Mouse (Mus musculus) B cell, adult (primary cell): ENCODE data around the gene Ifit1. TPM values are rescaled to one million over a fixed set of nuclear protein-coding genes. Genes with fewer than 3 reads are reported as not detected.

Experiments used
- total RNA-seq: library from RNA; stranded (reverse); gene quantifications from 4 replicates; pipeline ENCODE4 v1.2.4, GENCODE M21; 2023; ENCODE audit not compliant: inconsistent age

Gene Ifit1
- 1.9 to 7.6 TPM (median 3.3 TPM) in 4 replicates for total RNA-seq

DNA sequence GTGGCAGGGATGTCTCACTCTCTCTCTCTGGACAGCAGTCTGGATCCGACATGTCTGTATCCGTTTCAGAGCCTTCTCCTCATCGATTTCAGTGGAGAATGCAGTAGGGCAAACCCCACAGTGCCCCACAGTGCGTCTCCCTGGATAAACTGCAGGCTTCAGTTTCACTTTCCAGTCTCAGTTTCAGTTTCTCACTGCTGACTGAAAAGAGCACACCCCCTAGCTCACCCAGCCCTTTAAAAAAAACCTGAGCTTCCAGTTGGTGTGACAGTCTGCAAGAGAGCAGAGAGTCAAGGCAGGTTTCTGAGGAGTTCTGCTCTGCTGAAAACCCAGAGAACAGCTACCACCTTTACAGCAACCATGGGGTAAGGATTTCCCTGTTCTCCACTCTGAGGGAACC is at the start of gene Ifit1, which contains the start of gene Ifit1bl2:
Gene Ifit1, plus strand, starts transcription at position 249 of the 400 bp plus-strand sequence.
Gene Ifit1bl2, minus strand, starts transcription at position 121 of the 400 bp plus-strand sequence.

DNA sequence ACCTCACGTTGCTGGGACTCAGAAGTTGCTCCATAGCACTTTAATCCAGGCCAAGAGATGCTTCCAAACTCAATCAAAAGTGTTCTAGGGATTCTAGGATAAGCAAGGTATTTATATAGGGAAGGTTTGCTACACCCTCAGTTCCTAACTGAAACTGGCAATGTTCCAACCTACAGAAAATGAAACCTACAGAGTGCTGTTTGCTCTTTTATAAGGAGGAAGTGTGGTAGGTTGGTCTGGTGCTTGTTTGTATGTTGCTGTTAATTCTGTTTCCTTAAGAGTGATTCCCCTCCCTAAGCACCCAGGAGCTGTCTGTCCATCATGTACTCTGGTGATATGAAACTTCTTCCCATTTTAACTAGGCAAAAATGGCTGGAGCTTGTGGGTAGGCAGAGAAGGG is 38.8 kb upstream of the Ifit1 start, which contains the start of gene Ifit1bl1:
Gene Ifit1bl1, minus strand, starts transcription at position 69 of the 400 bp plus-strand sequence.

GRCm38 (mm10) chr19:34607237-34608051 is 33.2 kb upstream of the Ifit1 start, which contains the start of gene Ifit3b:
Ifit3b (plus strand) TSS chr19:34607970.

Other genes starting within 250 kb of the Ifit1 start
- not detected in 4 replicates for gene Ch25h, start 165.7 kb upstream of the Ifit1 start, total RNA-seq
- gene Lipa, start 113.4 kb upstream of the Ifit1 start, total RNA-seq: 44.1 to 51.9 TPM (median 46.9 TPM) in 4 replicates
- gene Ifit2, start 90.2 kb upstream of the Ifit1 start, total RNA-seq: 5.4 to 12.0 TPM (median 8.6 TPM) in 4 replicates
- 7.4 to 28.4 TPM (median 16.9 TPM) in 4 replicates for gene Ifit3, start 57.3 kb upstream of the Ifit1 start, total RNA-seq
- gene Ifit1bl1, start 38.9 kb upstream of the Ifit1 start, total RNA-seq: 2.3 to 6.1 TPM (median 3.9 TPM) in 4 replicates
- 2.7 to 7.4 TPM (median 5.3 TPM) in 4 replicates for gene Ifit3b, start 32.9 kb upstream of the Ifit1 start, total RNA-seq
- gene Ifit1bl2, start 128 bp upstream of the Ifit1 start, total RNA-seq: 0.15 to 0.19 TPM in 2 of 4 replicates, not detected in the others
- not detected in 4 replicates for gene Slc16a12, start 106.4 kb downstream of the Ifit1 start, total RNA-seq
- gene Pank1, start 238.6 kb downstream of the Ifit1 start, total RNA-seq: 4.8 to 7.0 TPM (median 5.8 TPM) in 4 replicates